ENCODE assay signal across 9 mouse cellular contexts in the genomic region with DNA sequence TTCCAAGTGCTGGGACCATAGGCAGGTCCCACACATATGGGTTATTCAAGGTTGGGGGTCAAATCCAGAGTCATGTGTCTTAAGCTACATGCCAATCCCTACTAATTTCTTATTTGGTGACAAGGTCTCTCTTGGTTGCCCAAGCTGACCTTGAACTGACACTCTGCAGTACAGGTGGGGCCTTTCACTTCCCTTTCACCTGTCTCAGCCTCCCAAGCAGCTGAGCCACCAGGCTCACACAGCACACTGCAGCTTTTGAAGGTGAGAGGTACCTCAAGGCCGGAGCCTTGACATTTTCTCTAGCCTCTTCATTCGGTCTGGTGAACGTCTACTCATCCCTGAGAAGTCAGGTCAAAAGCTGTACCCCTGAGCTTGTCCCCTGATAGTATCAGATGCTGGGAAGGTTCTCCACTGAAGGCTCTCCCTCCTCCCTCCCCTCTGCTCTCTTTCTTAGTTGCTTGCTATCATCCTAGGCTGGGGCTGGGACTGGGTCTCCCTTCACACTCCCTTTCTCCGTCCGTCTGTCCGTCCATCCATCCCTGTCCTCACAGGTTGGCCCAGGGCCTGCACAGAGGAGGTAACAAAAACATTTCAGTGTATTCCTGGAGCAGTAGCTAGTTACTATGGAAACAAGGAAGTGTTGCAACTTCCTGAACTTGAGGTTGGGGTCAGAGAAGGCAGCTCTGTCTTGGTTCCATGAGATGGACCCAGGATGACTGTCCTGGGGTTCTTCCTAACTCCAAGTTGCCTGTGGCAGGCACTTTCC. TPM values are rescaled to one million over a fixed set of nuclear protein-coding genes. Genes with fewer than 3 reads are reported as not detected.
DNase-seq lines count a peak whose midpoint lies in the region; ATAC-seq and TF ChIP-seq lines count a peak whose summit lies in the region.
"Had no signal": no experiment of that assay in that cellular context is flagged by ENCODE, and none has a peak within 500 bp of the region (broad histone marks: within the 10 kb centered on the region; RNA-seq: fewer than 3 reads in every experiment).

No protein-coding gene starts in this region.

- no peak overlapping the region for H3K4me3 ChIP-seq in heart, postnatal 0 days (ENCODE audit: low read depth, low read length)
- H3K4me3 ChIP-seq in liver, embryonic 15.5 days (replicated peaks), result no peak overlapping the region

- 0 out of 2 replicates have a peak overlapping the region, but pooled peaks have one; percentile 1 for H3K9ac ChIP-seq in heart, postnatal 0 days (replicated peaks; ENCODE audit: low read depth, low read length)
- no peak overlapping the region for H3K9ac ChIP-seq in liver, embryonic 15.5 days

- H3K27me3 ChIP-seq in heart, postnatal 0 days (ENCODE audit: control insufficient read depth, insufficient read depth, low read length), result no peaks in the 10 kb centered on the region
- no peaks in the 10 kb centered on the region for H3K27me3 ChIP-seq in liver, embryonic 15.5 days

- H3K4me2 ChIP-seq in heart, postnatal 0 days (ENCODE audit: low read depth, low read length), result no peak overlapping the region
- H3K4me2 ChIP-seq in liver, embryonic 15.5 days, result no peak overlapping the region; the same call in 1 of the 2 replicates

- TF ChIP-seq CTCF in heart, postnatal 0 days (IDR thresholded peaks at IDR 0.05; ENCODE audit: low read depth), result no peak

- peak; percentile 61 for DNase-seq in adrenal gland, postnatal 14 days
- DNase-seq in adrenal gland, adult 8-10 months, result no peak
- DNase-seq in 3T3-L1 (ENCODE audit: low read depth, low spot score), result peak; percentile 38
- DNase-seq in heart, postnatal 0 days (ENCODE audit: low spot score), result no peak
- DNase-seq in right cerebral cortex, adult 18-20 months, result no peak
- no peak for DNase-seq in left cerebral cortex, adult 11 months (ENCODE audit: low spot score)
- no peak for DNase-seq in cerebellum, postnatal 25 days
- DNase-seq: cerebellum, adult 9-10 months had no signal

- WGBS in heart, postnatal 0 days, result 65% methylated on average over 6 of the region's 6 CpGs
- 46% methylated on average over 6 of the region's 6 CpGs for WGBS in liver, embryonic 15.5 days (ENCODE audit: insufficient replicate concordance)

- peaks cover 78% of the 10 kb centered on the region for H3K4me1 ChIP-seq in heart, postnatal 0 days (ENCODE audit: control insufficient read depth, insufficient read depth)
- H3K4me1 ChIP-seq in liver, embryonic 15.5 days (replicated peaks), result peaks cover 93% of the 10 kb centered on the region

- ATAC-seq in heart, postnatal 0 days (ENCODE audit: insufficient read depth, low read depth), result no peak
- ATAC-seq in liver, embryonic 15.5 days (ENCODE audit: insufficient read depth), result no peak

- H3K9me3 ChIP-seq in heart, postnatal 0 days (replicated peaks; ENCODE audit: control insufficient read depth, low read length), result no peaks in the 10 kb centered on the region
- H3K9me3 ChIP-seq in liver, embryonic 15.5 days (replicated peaks), result no peaks in the 10 kb centered on the region

- peak overlapping the region; percentile 75 for H3K27ac ChIP-seq in heart, postnatal 0 days (ENCODE audit: low read depth)
- 0 out of 2 replicates have a peak overlapping the region, but pooled peaks have one; percentile 42 for H3K27ac ChIP-seq in liver, embryonic 15.5 days (replicated peaks)

- TF ChIP-seq EP300 in heart, postnatal 0 days (IDR thresholded peaks at IDR 0.05; ENCODE audit: low read depth), result no peak

- no peaks in the 10 kb centered on the region for H3K36me3 ChIP-seq in heart, postnatal 0 days (replicated peaks; ENCODE audit: control insufficient read depth, insufficient read depth, low read length)
- no peaks in the 10 kb centered on the region for H3K36me3 ChIP-seq in liver, embryonic 15.5 days (replicated peaks)

RNA-seq across cellular contexts. Expression of a gene that starts 13.3 kb away (rescaled TPM):
- total RNA-seq in adrenal gland, postnatal 14 days (2021), result 96.4 and 96.9 TPM in 2 replicates
- 100 to 1,000 TPM in 2 of 4 experiments, 10 to 100 TPM in 2; 90.3 to 192 (median 125) TPM for total RNA-seq in adrenal gland, adult 8-10 months (2022)
- total RNA-seq in heart, postnatal 0 days (2014; rRNA removed; ENCODE audit: low replicate concordance), result 41.0 and 47.8 TPM in 2 replicates
- polyA plus RNA-seq in heart, postnatal 0 days (2015; fragmentation: Nextera tagmentation; extraction: Ambion mirVana), result 12.4 and 13.8 TPM in 2 replicates
- 4.3 and 4.9 TPM in 2 replicates for polyA plus RNA-seq in liver, embryonic 15.5 days (2015; fragmentation: Nextera tagmentation; extraction: Ambion mirVana)

Comparison
In these comparisons a context has a peak if more than half of its experiments do, and no peak if none do; other contexts are left out.
1. DNase-seq: peak in adrenal gland, postnatal 14 days (single experiment) and 3T3-L1 (single experiment); none in adrenal gland, adult 8-10 months (single experiment), heart, postnatal 0 days (single experiment), right cerebral cortex, adult 18-20 months (single experiment), left cerebral cortex, adult 11 months (single experiment) and cerebellum, postnatal 25 days (0 of 2).